Mouse (Mus musculus): ENCODE data around the gene Fto. TPM values are rescaled to one million over a fixed set of nuclear protein-coding genes. Genes with fewer than 3 reads are reported as not detected.

Gene Fto
- total and polyA plus RNA-seq, 3 experiments = 12.2 to 50.1 (median 17.3) TPM

- no peaks in the 10 kb centered on the region for H3K9me3 ChIP-seq (replicated peaks)
- peaks cover 27% of the 10 kb centered on the region for H3K36me3 ChIP-seq (replicated peaks)
- no peaks in the 10 kb centered on the region for H3K27me3 ChIP-seq (ENCODE audit: insufficient read depth, low read length)
- DNase-seq (ENCODE audit: low spot score) (no peak), ATAC-seq (ENCODE audit: extremely low read depth, insufficient number of reproducible peaks, low FRiP score, poor library complexity, severe bottlenecking) (no peak)
- no peak for TF ChIP-seq GATA2 (IDR thresholded peaks at IDR 0.05; ENCODE audit: borderline replicate concordance, low read depth, low read length)
- TF ChIP-seq POLR2AphosphoS5 (IDR thresholded peaks at IDR 0.05; ENCODE audit: insufficient replicate concordance, low read depth, low read length) = no peak
- no peak for TF ChIP-seq CTCF (IDR thresholded peaks at IDR 0.05; ENCODE audit: low read depth, low read length)
- no peak for TF ChIP-seq TAL1 (conservative IDR thresholded peaks at IDR 0.05; ENCODE audit: low read depth, low read length)
- TF ChIP-seq GATA1 (IDR thresholded peaks at IDR 0.05; ENCODE audit: borderline replicate concordance, low read length) = no peak
- no peaks in the 10 kb centered on the region for H3K4me1 ChIP-seq (ENCODE audit: insufficient read depth, low read depth, low read length)
- H3K4me3 ChIP-seq (ENCODE audit: low read depth, low read length) = no peak overlapping the region
These were observed 52.5 kb downstream of the Fto start for GRCm38 (mm10) chr8:91365804-91366203.

- Histone ChIP-seq H3K27me3 (ENCODE audit: insufficient read depth, low read length) (no peaks in the 10 kb centered on the region), H3K4me3 (ENCODE audit: low read depth, low read length) (no peak overlapping the region), H3K4me1 (ENCODE audit: insufficient read depth, low read depth, low read length) (0 out of 2 replicates have a peak, but pooled peaks cover under 1% of the 10 kb centered on the region), H3K9me3 (replicated peaks) (no peaks in the 10 kb centered on the region), H3K36me3 (replicated peaks) (peaks cover 23% of the 10 kb centered on the region)
- DNase-seq (ENCODE audit: low spot score) (no peak), ATAC-seq (ENCODE audit: extremely low read depth, insufficient number of reproducible peaks, low FRiP score, poor library complexity, severe bottlenecking) (no peak)
- no peak for TF ChIP-seq TAL1 (conservative IDR thresholded peaks at IDR 0.05; ENCODE audit: low read depth, low read length)
- no peak for TF ChIP-seq GATA1 (IDR thresholded peaks at IDR 0.05; ENCODE audit: borderline replicate concordance, low read length)
- no peak for TF ChIP-seq GATA2 (IDR thresholded peaks at IDR 0.05; ENCODE audit: borderline replicate concordance, low read depth, low read length)
- no peak for TF ChIP-seq POLR2AphosphoS5 (IDR thresholded peaks at IDR 0.05; ENCODE audit: insufficient replicate concordance, low read depth, low read length)
- TF ChIP-seq CTCF (IDR thresholded peaks at IDR 0.05; ENCODE audit: low read depth, low read length) = no peak
These were observed 57.6 kb downstream of the Fto start for GRCm38 (mm10) chr8:91370899-91371298.

- no peaks in the 10 kb centered on the region for H3K9me3 ChIP-seq (replicated peaks)
- no peaks in the 10 kb centered on the region for H3K27me3 ChIP-seq (ENCODE audit: insufficient read depth, low read length)
- peaks cover 12% of the 10 kb centered on the region for H3K4me1 ChIP-seq (ENCODE audit: insufficient read depth, low read depth, low read length)
- ATAC-seq (ENCODE audit: extremely low read depth, insufficient number of reproducible peaks, low FRiP score, poor library complexity, severe bottlenecking) (no peak), DNase-seq (ENCODE audit: low spot score) (no peak)
- peaks cover 26% of the 10 kb centered on the region for H3K36me3 ChIP-seq (replicated peaks)
- TF ChIP-seq POLR2AphosphoS5 (IDR thresholded peaks at IDR 0.05; ENCODE audit: insufficient replicate concordance, low read depth, low read length) (no peak), TAL1 (conservative IDR thresholded peaks at IDR 0.05; ENCODE audit: low read depth, low read length) (no peak), GATA1 (IDR thresholded peaks at IDR 0.05; ENCODE audit: borderline replicate concordance, low read length) (no peak), GATA2 (IDR thresholded peaks at IDR 0.05; ENCODE audit: borderline replicate concordance, low read depth, low read length) (no peak)
- H3K4me3 ChIP-seq (ENCODE audit: low read depth, low read length) = no peak overlapping the region
These were observed 58.7 kb downstream of the Fto start for GRCm38 (mm10) chr8:91371995-91372394.

- ATAC-seq (ENCODE audit: extremely low read depth, insufficient number of reproducible peaks, low FRiP score, poor library complexity, severe bottlenecking) (no peak), DNase-seq (ENCODE audit: low spot score) (no peak)
- peaks cover 18% of the 10 kb centered on the region for H3K4me1 ChIP-seq (ENCODE audit: insufficient read depth, low read depth, low read length)
- peaks cover 23% of the 10 kb centered on the region for H3K36me3 ChIP-seq (replicated peaks)
- no peaks in the 10 kb centered on the region for H3K27me3 ChIP-seq (ENCODE audit: insufficient read depth, low read length)
- H3K9me3 ChIP-seq (replicated peaks) = no peaks in the 10 kb centered on the region
- H3K4me3 ChIP-seq (ENCODE audit: low read depth, low read length) = no peak overlapping the region
- TF ChIP-seq GATA1 (IDR thresholded peaks at IDR 0.05; ENCODE audit: borderline replicate concordance, low read length) (no peak), POLR2AphosphoS5 (IDR thresholded peaks at IDR 0.05; ENCODE audit: insufficient replicate concordance, low read depth, low read length) (no peak), CTCF (IDR thresholded peaks at IDR 0.05; ENCODE audit: low read depth, low read length) (no peak), GATA2 (IDR thresholded peaks at IDR 0.05; ENCODE audit: borderline replicate concordance, low read depth, low read length) (no peak), TAL1 (conservative IDR thresholded peaks at IDR 0.05; ENCODE audit: low read depth, low read length) (no peak)
These were observed 59.7 kb downstream of the Fto start for GRCm38 (mm10) chr8:91372780-91373577.

- TF ChIP-seq GATA1 (IDR thresholded peaks at IDR 0.05; ENCODE audit: borderline replicate concordance, low read length) = no peak
- TF ChIP-seq CTCF (IDR thresholded peaks at IDR 0.05; ENCODE audit: low read depth, low read length) = no peak
- no peak for TF ChIP-seq POLR2AphosphoS5 (IDR thresholded peaks at IDR 0.05; ENCODE audit: insufficient replicate concordance, low read depth, low read length)
- no peak for TF ChIP-seq TAL1 (conservative IDR thresholded peaks at IDR 0.05; ENCODE audit: low read depth, low read length)
- TF ChIP-seq GATA2 (IDR thresholded peaks at IDR 0.05; ENCODE audit: borderline replicate concordance, low read depth, low read length) = no peak
- ATAC-seq (ENCODE audit: extremely low read depth, insufficient number of reproducible peaks, low FRiP score, poor library complexity, severe bottlenecking) = no peak
- Histone ChIP-seq H3K27me3 (ENCODE audit: insufficient read depth, low read length) (no peaks in the 10 kb centered on the region), H3K4me3 (ENCODE audit: low read depth, low read length) (no peak overlapping the region), H3K4me1 (ENCODE audit: insufficient read depth, low read depth, low read length) (peaks cover 20% of the 10 kb centered on the region), H3K9me3 (replicated peaks) (no peaks in the 10 kb centered on the region), H3K36me3 (replicated peaks) (peaks cover 20% of the 10 kb centered on the region)
- no peak for DNase-seq (ENCODE audit: low spot score)
These were observed 62.0 kb downstream of the Fto start for GRCm38 (mm10) chr8:91375054-91375938.

GRCm38 (mm10) chr8:91376785-91377184 lies 63.5 kb downstream of the Fto start:
- ATAC-seq (ENCODE audit: extremely low read depth, insufficient number of reproducible peaks, low FRiP score, poor library complexity, severe bottlenecking) = peak; percentile 51; the same call in 1 of the 2 replicates
- Histone ChIP-seq H3K4me1 (ENCODE audit: insufficient read depth, low read depth, low read length) (peaks cover 20% of the 10 kb centered on the region), H3K27me3 (ENCODE audit: insufficient read depth, low read length) (no peaks in the 10 kb centered on the region), H3K9me3 (replicated peaks) (no peaks in the 10 kb centered on the region), H3K36me3 (replicated peaks) (peaks cover 21% of the 10 kb centered on the region), H3K4me3 (ENCODE audit: low read depth, low read length) (peak overlapping the region; percentile 2; the same call in 1 of the 2 replicates)
- no peak for DNase-seq (ENCODE audit: low spot score)
- no peak for TF ChIP-seq CTCF (IDR thresholded peaks at IDR 0.05; ENCODE audit: low read depth, low read length)
- no peak for TF ChIP-seq GATA1 (IDR thresholded peaks at IDR 0.05; ENCODE audit: borderline replicate concordance, low read length)
- no peak for TF ChIP-seq POLR2AphosphoS5 (IDR thresholded peaks at IDR 0.05; ENCODE audit: insufficient replicate concordance, low read depth, low read length)
- no peak for TF ChIP-seq GATA2 (IDR thresholded peaks at IDR 0.05; ENCODE audit: borderline replicate concordance, low read depth, low read length)
- no peak for TF ChIP-seq TAL1 (conservative IDR thresholded peaks at IDR 0.05; ENCODE audit: low read depth, low read length)

Measured in G1E (cell line).